Mouse (Mus musculus) liver, adult 2 months (tissue): ENCODE data around the gene Tmem263.

Experiments used
- CTCF ChIP-seq: fragments of 200-500 bp; IDR thresholded peaks from 2 replicates; pipeline ENCODE4 v1.5.1; 2011; ENCODE audit warnings: low read depth, low read length, control low read depth
- POLR2A ChIP-seq: fragments of 200-500 bp; IDR thresholded peaks from 2 replicates; pipeline ENCODE4 v1.6.1; 2011; ENCODE audit warnings: low read length, control low read depth; ENCODE audit not compliant: insufficient read depth; ENCODE audit errors: extremely low read depth

DNA sequence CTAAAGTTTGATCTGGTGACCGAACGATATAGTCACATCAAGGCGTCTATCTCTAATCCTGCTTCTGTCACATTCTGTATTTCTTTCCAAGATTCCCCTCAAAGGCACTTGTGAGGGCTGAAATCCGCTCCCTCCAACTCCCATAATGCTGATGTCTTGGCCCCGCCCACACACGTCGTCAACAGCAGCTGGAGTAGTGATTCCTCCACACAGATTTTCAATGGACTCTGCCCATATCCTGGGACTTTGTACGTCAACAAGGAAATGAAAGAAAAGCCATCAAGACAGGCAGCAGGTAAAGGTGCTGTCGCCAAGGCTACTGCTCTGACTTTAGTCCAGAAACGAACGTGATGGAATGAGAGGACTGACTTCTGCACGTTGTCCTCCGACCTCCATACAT lies 22.8 kb downstream of the Tmem263 start:
- no peak for TF ChIP-seq CTCF
- TF ChIP-seq POLR2A = no peak
